Mouse (Mus musculus) neural tube, postnatal 0 days (tissue): ENCODE results near the gene Mpp1. TPM values are rescaled to one million over a fixed set of nuclear protein-coding genes. Genes with fewer than 3 reads are reported as not detected.

Experiments
- polyA plus RNA-seq: library from polyadenylated mRNA; unstranded; fragments of >200 nt; fragmentation: Nextera tagmentation; extraction: Ambion mirVana; gene quantifications from 2 replicates; pipeline ENCODE4 v1.2.1, GENCODE M21; 2015

Mpp1 gene
- polyA plus RNA-seq: 31.9 and 32.3 TPM in 2 replicates

GRCm38 (mm10) chrX:75130467-75131160 is at the start of gene Mpp1:
Mpp1 (minus strand) TSS chrX:75131016.

GRCm38 (mm10) chrX:75163670-75164069 is 32.9 kb upstream of the Mpp1 start, which contains the start of gene Smim9:
Smim9 (minus strand) TSS chrX:75163770.

GRCm38 (mm10) chrX:75095369-75096162 is 35.2 kb downstream of the Mpp1 start, which contains the start of gene Dkc1:
Dkc1 (plus strand) TSS chrX:75095854.

GRCm38 (mm10) chrX:75084774-75085508 is 45.9 kb downstream of the Mpp1 start, which contains the start of gene Gab3:
Gab3 (minus strand) TSS chrX:75085458.

Other genes with a start within 250 kb of the Mpp1 start
- gene Gab3, start 45.6 kb downstream of the Mpp1 start, polyA plus RNA-seq: 3.8 and 4.3 TPM in 2 replicates
- gene Dkc1, start 35.2 kb downstream of the Mpp1 start, polyA plus RNA-seq: 35.4 and 48.6 TPM in 2 replicates
- gene Smim9, start 32.8 kb upstream of the Mpp1 start, polyA plus RNA-seq: not detected in 2 replicates